Mouse (Mus musculus): ENCODE results near the gene Hapln2.

Hapln2 gene

DNA sequence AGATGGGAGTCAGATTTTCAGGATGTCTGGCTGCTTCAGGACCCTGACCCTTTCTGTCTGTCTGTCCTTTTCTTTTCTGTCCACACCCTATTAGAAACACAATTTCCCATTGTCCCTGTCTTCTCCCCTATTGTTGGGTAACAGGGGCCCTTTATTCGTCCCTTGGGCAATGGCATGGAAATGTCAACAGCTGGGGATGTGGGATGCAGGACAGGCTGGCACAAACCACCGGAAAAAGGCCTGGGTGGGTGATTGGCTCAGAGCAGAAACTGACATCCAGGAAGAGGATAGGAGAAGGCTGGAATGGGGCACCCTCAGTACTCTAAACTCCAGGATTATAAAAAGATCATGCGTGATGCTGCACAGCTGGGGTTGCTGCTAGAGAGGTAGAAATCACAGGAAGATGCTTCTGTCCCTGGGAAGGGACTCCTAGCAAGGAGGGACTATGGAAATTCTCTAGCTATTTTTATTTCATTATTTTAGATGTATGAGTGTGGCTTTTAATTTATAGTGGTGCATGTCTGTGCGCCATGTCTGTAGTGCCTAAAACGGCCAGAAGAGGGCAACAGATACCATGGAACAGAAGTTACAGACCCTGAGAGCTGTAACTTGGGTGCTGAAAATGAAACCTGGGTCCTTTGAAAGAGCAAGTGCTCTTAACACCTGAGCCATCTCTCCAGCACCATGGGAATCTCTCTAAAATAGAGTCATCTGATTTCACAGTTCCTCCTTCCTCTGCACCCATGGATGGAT is at the start of gene Hapln2:
Gene Hapln2, minus strand, starts transcription at position 150 of the 753 bp plus-strand sequence.
- Histone ChIP-seq H3K36me3 (ENCODE audit: control insufficient read depth, insufficient read depth, low read length, poor library complexity, severe bottlenecking) (no peaks in the 10 kb centered on the region), H3K27me3 (ENCODE audit: control insufficient read depth, insufficient read depth, low read length, poor library complexity, severe bottlenecking) (no peaks in the 10 kb centered on the region)
- DNase-seq (ENCODE audit: low read depth, low spot score): peak; percentile 52

DNA sequence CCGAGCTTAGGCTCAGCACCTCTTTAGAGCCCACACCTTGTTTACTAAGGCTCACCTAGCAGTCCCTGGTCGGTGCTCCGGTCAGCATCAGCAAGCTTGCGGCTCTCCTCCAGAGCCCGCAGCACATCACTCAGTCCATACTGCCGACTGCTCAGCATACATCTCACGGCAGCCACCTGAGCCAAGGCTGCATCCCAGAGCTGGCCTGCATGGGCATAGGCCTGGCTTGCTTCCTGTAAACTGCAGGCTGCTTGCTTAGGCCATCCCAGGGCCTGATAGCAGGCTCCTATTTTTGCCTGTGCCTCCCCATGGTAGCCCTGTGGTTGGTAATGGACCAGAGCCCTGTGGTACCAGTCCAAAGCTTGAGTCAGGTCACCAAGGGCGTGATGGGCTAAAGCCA is 47.4 kb upstream of the Hapln2 start:
- DNase-seq (ENCODE audit: low read depth, low spot score): no peak
- no peaks in the 10 kb centered on the region for H3K27me3 ChIP-seq (ENCODE audit: control insufficient read depth, insufficient read depth, low read length, poor library complexity, severe bottlenecking)
- H3K36me3 ChIP-seq (ENCODE audit: control insufficient read depth, insufficient read depth, low read length, poor library complexity, severe bottlenecking): no peaks in the 10 kb centered on the region

DNA sequence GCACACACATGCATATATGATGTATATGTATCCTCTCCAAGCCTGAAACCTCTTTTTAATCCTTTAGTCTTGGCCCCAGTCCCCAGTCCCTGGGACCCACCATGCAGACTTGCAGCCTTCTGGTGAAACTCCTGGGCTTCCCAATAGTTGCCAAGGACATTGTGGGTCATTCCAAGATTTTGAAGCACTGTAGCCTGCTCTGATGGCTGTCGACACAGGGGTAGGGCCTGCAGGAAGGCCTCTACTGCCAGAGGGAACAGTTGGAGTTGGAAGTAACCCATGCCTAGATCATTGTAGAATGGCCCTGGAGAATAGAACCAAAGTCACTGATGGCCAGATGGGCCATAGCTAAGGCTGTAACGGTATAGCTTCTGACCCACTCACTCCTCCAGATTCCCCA is 47.0 kb upstream of the Hapln2 start:
- no peak for DNase-seq (ENCODE audit: low read depth, low spot score)
- no peaks in the 10 kb centered on the region for H3K36me3 ChIP-seq (ENCODE audit: control insufficient read depth, insufficient read depth, low read length, poor library complexity, severe bottlenecking)

DNA sequence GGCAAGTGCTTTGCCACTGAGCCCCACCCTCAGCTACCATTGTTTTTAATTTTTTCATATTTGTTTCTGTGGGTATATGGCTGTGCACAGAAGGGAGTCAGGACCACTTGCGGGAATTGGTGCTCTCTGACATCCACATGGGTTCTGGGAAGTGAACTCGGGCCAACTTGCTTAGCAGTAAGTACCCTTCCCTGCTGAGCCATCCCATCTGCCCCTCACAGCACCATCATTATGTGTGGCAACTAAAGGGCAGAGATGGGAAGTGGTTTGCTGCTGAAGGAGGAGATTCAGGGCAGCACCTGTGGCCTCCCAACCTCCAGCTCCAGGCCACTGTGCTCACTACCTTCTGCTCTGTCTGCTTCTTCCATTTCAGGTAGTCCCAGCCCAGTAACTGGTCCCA is 46.2 kb upstream of the Hapln2 start:
- no peak for DNase-seq (ENCODE audit: low read depth, low spot score)
- H3K36me3 ChIP-seq (ENCODE audit: control insufficient read depth, insufficient read depth, low read length, poor library complexity, severe bottlenecking): no peaks in the 10 kb centered on the region
- no peaks in the 10 kb centered on the region for H3K27me3 ChIP-seq (ENCODE audit: control insufficient read depth, insufficient read depth, low read length, poor library complexity, severe bottlenecking)

More for the DNA sequence above, 47.0 kb upstream of the Hapln2 start:
- no peaks in the 10 kb centered on the region for H3K27me3 ChIP-seq (ENCODE audit: control insufficient read depth, insufficient read depth, low read length, poor library complexity, severe bottlenecking)

DNA sequence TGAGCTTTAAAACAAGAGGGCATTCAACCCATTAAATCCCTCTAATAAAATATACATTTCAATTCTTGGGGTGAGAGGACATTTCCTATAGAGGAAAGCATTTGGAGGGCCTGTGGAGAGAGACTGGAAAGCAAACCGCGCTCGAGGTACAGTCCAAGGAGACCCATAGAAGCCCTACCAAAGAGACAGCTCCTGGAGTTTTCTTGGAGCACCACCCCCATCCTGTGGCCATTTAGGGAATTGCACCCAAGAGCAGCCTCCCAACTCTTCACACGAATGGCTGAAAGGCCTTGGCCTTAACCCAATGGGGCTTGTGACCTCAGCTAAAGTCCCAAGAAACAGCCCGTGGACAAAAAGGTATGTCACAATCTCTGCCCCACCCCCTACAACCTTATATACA is 44.4 kb upstream of the Hapln2 start:
- DNase-seq (ENCODE audit: low read depth, low spot score): peak; percentile 86
- no peaks in the 10 kb centered on the region for H3K27me3 ChIP-seq (ENCODE audit: control insufficient read depth, insufficient read depth, low read length, poor library complexity, severe bottlenecking)
- no peaks in the 10 kb centered on the region for H3K36me3 ChIP-seq (ENCODE audit: control insufficient read depth, insufficient read depth, low read length, poor library complexity, severe bottlenecking)

DNA sequence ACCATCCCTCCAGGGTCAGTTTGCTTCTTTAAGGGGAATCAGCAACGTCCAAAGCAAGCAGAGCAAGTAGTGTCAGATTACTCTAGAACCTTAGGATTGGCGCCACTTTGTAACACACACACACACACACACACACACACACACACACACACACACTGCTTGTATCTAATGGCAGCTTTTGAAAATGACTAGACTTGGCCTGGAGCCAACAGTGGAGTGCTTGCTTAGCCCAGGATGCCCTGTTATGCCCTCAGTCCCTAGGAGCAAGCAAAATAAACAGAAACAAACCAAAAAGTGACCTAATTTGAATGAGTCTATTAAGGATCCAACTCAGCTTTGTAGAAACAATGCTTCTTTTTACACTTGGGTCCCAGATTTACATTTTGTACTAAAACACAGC is 41.0 kb upstream of the Hapln2 start:
- no peak for DNase-seq (ENCODE audit: low read depth, low spot score)
- no peaks in the 10 kb centered on the region for H3K36me3 ChIP-seq (ENCODE audit: control insufficient read depth, insufficient read depth, low read length, poor library complexity, severe bottlenecking)
- H3K27me3 ChIP-seq (ENCODE audit: control insufficient read depth, insufficient read depth, low read length, poor library complexity, severe bottlenecking): no peaks in the 10 kb centered on the region

DNA sequence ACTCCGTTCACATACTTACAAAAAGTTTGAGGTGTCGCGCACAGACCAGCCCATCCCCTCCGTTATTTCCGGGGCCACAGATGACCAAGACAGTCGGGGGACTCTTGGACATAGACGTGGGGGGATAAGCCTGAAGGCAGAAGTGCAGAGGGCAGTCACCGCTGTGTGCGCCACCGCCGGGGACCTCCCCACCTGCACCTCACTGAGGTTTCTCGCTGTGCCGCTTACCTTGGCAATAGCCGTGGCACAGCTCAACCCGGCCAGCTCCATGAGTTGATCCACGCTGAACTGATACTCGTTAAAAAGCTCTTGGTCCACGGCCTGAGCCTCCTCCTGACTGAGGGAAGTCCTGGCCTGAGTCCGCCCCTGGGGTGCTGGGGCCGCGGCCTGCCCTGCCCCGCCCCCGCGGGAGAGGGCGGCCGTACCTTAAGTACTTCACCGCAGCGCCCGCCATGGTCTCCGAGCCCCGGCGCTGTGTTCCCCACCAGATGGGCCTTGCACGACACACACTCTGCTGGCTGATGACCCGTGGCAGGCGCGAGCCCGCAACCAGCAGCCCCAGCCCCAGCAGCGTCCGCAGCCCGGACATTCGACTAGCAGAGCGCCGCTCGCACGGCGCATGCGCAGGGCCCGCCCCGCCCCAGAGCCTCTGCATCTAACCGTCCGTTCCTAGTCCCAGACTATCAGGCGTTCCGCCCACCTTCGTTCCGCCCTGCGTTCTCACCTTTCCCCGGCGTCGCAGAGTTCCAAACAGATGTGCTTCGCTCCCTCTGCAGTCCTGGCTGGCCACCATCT is 30.7 kb upstream of the Hapln2 start, which contains the start of gene Naxe:
Gene Naxe, minus strand, starts transcription at position 594 of the 795 bp plus-strand sequence.
- no peaks in the 10 kb centered on the region for H3K27me3 ChIP-seq (ENCODE audit: control insufficient read depth, insufficient read depth, low read length, poor library complexity, severe bottlenecking)
- DNase-seq (ENCODE audit: low read depth, low spot score): peak; percentile 91
- H3K36me3 ChIP-seq (ENCODE audit: control insufficient read depth, insufficient read depth, low read length, poor library complexity, severe bottlenecking): peaks cover 2% of the 10 kb centered on the region

DNA sequence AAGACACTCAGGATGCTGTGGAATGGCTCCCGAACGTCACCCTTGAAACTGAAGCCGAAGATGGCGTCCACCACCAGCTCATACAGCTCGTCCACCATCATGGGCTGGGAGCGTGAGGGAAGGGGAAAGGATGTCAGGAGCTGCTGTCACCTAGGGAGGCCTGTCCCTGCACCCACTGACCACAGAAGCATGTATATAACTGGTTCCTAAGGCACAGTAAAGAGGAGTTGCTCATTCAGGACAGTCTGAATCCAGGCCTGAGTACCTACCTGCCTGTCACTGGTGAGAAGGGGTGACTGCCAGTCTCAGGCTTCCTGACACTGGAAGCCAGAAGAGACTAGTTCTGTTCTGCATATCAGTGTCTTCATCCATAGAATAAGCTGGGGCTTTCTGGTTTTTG is 29.6 kb upstream of the Hapln2 start:
- no peak for DNase-seq (ENCODE audit: low read depth, low spot score)
- H3K36me3 ChIP-seq (ENCODE audit: control insufficient read depth, insufficient read depth, low read length, poor library complexity, severe bottlenecking): peaks cover 2% of the 10 kb centered on the region
- no peaks in the 10 kb centered on the region for H3K27me3 ChIP-seq (ENCODE audit: control insufficient read depth, insufficient read depth, low read length, poor library complexity, severe bottlenecking)

DNA sequence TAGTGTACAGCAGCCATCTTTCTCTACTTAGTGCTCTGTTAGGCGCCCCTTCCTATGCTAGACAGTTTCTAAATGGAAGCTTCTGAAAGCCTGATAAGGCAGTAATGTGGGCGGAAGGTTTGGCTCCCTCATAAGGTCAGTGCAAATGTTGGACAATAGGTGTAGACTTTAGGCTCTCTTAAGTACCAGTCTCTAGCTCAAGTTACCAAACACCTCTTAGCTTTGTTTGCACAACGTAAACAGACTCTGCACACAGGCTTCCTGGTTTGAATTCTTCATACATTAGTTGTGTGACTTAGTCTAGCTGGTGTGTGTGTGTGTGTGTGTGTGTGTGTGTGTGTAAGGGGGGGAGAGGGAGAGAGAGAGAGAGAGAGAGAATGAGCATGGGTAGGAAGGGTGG is 22.1 kb upstream of the Hapln2 start:
- Histone ChIP-seq H3K36me3 (ENCODE audit: control insufficient read depth, insufficient read depth, low read length, poor library complexity, severe bottlenecking) (no peaks in the 10 kb centered on the region; the same call in none of the 2 replicates), H3K27me3 (ENCODE audit: control insufficient read depth, insufficient read depth, low read length, poor library complexity, severe bottlenecking) (no peaks in the 10 kb centered on the region)
- no peak for DNase-seq (ENCODE audit: low read depth, low spot score)

DNA sequence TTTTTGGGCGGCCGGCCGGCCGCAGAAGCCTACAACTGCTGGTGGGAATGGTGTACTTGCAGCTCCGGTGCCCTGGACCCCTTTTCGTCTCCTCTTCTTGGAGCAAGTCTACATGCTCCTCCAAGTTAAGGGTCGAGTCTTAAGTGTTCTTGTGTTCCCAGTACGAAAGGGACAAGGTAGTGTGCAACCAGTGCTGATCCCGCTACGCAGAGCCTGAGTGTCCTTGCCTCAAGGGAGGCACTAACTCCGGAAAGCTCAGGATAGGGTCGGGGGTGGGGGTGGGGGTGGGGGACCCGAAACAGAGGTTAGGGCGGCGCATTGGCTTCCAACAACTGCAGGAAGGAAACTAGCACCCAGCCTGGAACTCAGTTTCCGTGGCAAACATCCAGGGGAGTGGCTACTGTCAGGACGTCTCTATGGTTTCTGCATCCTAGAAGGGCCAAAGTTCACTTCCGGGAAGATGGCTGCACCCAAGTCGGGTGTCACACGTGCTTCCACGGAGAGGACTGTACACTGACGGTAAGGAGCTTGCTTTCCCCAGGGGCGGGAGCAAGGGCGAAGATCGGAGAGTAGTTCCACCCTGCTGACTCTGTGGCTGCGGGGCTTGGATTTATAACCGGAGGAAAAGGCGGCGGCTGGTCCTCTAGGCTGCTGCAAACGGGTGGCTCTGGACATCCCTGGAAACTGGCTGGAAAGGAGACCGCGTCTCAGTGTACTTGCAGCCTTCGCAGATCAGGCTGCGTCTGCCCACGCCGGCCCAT is 15.5 kb upstream of the Hapln2 start, which contains the start of gene Gpatch4:
Gene Gpatch4, plus strand, starts transcription at position 448 of the 761 bp plus-strand sequence.
- Histone ChIP-seq H3K27me3 (ENCODE audit: control insufficient read depth, insufficient read depth, low read length, poor library complexity, severe bottlenecking) (no peaks in the 10 kb centered on the region), H3K36me3 (ENCODE audit: control insufficient read depth, insufficient read depth, low read length, poor library complexity, severe bottlenecking) (no peaks in the 10 kb centered on the region; the same call in 1 of the 2 replicates)
- DNase-seq (ENCODE audit: low read depth, low spot score): peak; percentile 96

DNA sequence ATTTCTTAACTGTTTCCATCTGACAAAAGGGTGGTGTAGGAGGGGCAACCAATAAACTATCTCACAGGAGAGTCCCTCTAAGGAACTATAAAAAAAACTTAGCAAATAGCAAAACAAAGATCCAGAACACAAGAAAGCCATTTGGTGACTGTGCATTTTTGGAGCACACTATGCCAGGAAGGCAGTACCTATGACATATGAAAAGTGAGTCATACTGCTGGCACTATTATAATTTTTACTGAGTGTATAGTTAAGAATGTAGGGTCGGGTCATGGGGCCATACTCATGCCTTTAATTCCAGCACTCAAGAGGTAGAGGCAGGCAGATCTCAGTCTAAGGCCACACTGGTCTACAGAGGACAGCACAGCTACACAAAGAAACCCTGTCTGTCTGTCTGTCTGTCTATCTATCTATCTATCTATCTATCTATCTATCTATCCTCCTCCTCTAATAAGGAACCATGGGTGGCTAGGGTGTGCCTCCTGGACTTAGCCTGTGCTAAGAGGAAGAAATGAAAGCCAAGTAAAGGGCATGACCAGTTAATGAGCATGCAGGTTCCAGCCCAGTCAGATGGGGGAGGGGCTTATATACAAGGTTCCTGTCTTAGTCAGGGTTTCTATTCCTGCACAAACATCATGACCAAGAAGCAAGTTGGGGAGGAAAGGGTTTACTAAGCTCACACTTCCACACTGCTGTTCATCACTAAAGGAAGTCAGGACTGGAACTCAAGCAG is 8.3 kb upstream of the Hapln2 start:
- DNase-seq (ENCODE audit: low read depth, low spot score): no peak
- no peaks in the 10 kb centered on the region for H3K36me3 ChIP-seq (ENCODE audit: control insufficient read depth, insufficient read depth, low read length, poor library complexity, severe bottlenecking)
- H3K27me3 ChIP-seq (ENCODE audit: control insufficient read depth, insufficient read depth, low read length, poor library complexity, severe bottlenecking): no peaks in the 10 kb centered on the region

DNA sequence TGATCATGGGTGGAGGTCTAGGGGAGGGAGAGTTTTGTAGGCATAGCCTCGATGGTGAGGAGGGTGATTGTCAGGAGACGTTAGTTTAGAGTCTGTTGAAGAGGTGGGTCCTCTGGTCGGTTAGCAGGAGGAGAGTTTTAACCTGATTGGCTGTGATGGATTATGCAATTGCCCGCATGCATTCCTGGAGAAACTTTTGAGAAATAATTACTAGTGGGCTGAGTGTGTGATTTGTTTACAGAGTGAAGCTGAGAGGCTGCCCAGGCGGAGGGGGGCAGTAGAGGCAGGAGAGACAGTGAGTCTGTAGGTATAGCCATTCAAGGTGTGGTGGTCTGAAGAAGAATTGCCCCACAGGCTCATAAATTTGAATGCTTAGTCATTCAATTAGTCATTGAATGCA is 6.1 kb upstream of the Hapln2 start:
- Histone ChIP-seq H3K27me3 (ENCODE audit: control insufficient read depth, insufficient read depth, low read length, poor library complexity, severe bottlenecking) (no peaks in the 10 kb centered on the region), H3K36me3 (ENCODE audit: control insufficient read depth, insufficient read depth, low read length, poor library complexity, severe bottlenecking) (no peaks in the 10 kb centered on the region)
- DNase-seq (ENCODE audit: low read depth, low spot score): no peak

DNA sequence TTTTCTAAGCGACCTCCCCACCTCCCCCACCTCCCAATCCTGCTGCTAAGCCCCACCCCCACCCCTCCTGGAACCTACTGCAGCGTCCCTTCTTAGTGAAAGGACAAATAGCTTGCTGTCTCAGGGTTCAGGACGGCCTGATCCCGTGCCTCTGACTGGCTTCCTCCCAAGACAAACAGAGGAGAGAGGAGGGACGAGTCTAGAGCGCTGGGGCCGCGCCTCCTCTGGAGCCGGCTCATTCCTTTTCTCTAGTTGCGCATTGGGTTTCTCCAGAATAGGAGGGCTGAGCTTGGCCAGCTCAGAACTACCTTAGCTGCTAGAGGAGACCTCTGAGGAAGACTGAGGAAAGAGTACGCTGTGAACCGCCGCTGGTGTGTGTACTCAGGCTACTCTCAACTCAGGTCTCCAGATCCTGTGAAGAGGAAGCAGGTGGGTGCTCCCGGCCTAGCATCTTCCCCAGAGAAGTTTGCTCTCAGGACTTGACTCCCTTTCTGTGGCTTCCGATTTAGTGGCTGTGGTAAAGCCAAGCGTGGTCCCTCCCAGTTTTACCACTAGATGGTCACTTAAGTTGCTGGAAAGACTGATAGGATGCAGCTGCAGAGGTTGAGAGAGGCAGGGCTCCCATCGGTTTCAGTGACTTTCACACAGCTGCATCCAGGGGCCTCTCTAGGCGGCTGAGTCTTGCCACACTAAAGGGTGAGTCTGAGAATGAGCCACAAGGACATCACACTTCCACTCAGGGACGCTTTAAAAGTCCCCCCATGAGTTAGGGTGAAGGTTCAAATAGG is 3.4 kb upstream of the Hapln2 start:
- H3K36me3 ChIP-seq (ENCODE audit: control insufficient read depth, insufficient read depth, low read length, poor library complexity, severe bottlenecking): no peaks in the 10 kb centered on the region
- DNase-seq (ENCODE audit: low read depth, low spot score): no peak
- no peaks in the 10 kb centered on the region for H3K27me3 ChIP-seq (ENCODE audit: control insufficient read depth, insufficient read depth, low read length, poor library complexity, severe bottlenecking)
